Mouse (Mus musculus): ENCODE measurements around the gene Doc2b. TPM values are rescaled to one million over a fixed set of nuclear protein-coding genes. Genes with fewer than 3 reads are reported as not detected.

Gene Doc2b
- polyA plus RNA-seq, 1 experiment from 2014 or later = 0.65 TPM

DNA sequence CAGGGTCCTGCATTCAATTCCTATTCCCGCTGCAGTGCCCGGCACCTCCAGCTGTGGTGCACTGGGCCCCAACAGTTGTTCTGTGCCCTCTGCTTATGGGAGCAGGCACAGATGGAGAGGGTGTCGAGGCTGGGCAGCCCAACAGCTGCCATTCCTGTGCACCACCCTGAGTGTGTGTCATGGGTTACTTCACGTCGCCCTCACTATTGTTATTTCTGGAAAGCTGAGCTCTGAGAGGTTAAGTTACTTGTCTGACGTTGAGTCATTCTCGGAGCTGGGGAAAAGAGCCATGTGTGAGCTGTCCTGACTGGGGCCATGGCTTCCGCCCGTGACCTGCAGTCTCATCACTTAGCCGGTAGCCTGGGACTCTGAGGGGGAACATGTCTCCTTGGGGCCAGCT, 17.2 kb upstream of the Doc2b start:
- peak; percentile 30 for TF ChIP-seq CTCF (IDR thresholded peaks at IDR 0.05; ENCODE audit: low read depth)
- no peak for TF ChIP-seq EP300 (optimal IDR thresholded peaks at IDR 0.05)
- no peaks in the 10 kb centered on the region for H3K27me3 ChIP-seq (ENCODE audit: control insufficient read depth, insufficient read depth, low read length)
- peak overlapping the region; percentile 90 for H3K27ac ChIP-seq (replicated peaks)
- no peak overlapping the region for H3K4me3 ChIP-seq (ENCODE audit: low read depth, low read length)
- no peak overlapping the region for H3K4me2 ChIP-seq (replicated peaks; ENCODE audit: low read depth)
- H3K9me3 ChIP-seq (ENCODE audit: control insufficient read depth, low read length) = no peaks in the 10 kb centered on the region
- no peaks in the 10 kb centered on the region for H3K36me3 ChIP-seq (ENCODE audit: control insufficient read depth, insufficient read depth, low read length)
- DNase-seq (ENCODE audit: low spot score) (no peak), ATAC-seq (ENCODE audit: low FRiP score, low TSS enrichment) (peak; percentile 24; the same call in 1 of the 2 replicates)
- 41% methylated on average over 10 of the region's 10 CpGs for WGBS
- peaks cover 7% of the 10 kb centered on the region for H3K4me1 ChIP-seq (replicated peaks; ENCODE audit: control insufficient read depth, insufficient read depth)
- no peak overlapping the region for H3K9ac ChIP-seq (ENCODE audit: low read length)

DNA sequence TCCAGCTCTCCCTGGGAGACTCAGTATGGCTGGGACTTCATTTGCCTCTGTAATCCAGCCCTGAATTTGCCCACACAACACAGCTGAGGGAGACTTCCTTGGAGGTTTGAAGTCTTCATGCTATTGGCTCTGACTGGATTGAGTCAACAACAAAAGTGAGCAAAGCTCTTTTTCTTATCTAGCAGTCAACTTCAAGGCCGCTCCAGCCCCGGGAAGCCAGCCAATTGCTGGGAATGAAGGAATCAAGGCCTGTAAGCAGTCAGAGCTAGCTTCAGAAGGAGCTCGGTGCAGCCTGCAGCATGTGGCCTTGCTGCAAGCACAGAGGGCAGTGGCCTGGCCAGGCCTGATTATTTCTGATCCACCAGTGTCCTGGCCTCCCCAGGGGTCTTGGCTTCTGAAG, 16.1 kb upstream of the Doc2b start:
- peak; percentile 88 for ATAC-seq (ENCODE audit: low FRiP score, low TSS enrichment)
- TF ChIP-seq CTCF (IDR thresholded peaks at IDR 0.05; ENCODE audit: low read depth) (no peak), EP300 (optimal IDR thresholded peaks at IDR 0.05) (no peak)

DNA sequence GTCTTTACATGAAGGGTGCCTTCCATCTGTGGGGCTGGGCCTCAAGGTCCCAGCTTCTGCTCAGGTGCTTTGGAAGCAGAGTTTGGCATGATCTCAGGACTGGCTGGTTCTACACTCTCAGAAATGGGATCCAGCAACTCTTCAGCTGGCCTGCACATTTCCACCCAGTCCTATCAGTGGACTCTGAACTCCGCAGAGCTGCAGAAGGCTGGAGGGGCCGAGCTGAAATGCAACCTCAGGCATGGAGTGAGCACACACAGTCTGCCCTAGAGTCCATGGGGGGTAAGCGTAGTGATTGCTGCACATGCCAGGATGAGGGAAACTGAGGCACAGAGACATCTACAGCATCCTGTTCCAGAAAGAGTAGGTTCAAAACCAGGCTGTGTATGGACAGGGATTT, 14.7 kb upstream of the Doc2b start:
- TF ChIP-seq CTCF (IDR thresholded peaks at IDR 0.05; ENCODE audit: low read depth) (no peak), EP300 (optimal IDR thresholded peaks at IDR 0.05) (no peak)
- ATAC-seq (ENCODE audit: low FRiP score, low TSS enrichment) (peak; percentile 30; the same call in 1 of the 2 replicates), DNase-seq (ENCODE audit: low spot score) (peak; percentile 72)
- H3K4me3 ChIP-seq (ENCODE audit: low read depth, low read length) = no peak overlapping the region
- peak overlapping the region; percentile 24; the same call in 1 of the 2 replicates for H3K27ac ChIP-seq (replicated peaks)
- no peak overlapping the region for H3K4me2 ChIP-seq (replicated peaks; ENCODE audit: low read depth)
- H3K9ac ChIP-seq (ENCODE audit: low read length) = no peak overlapping the region
- peaks cover 9% of the 10 kb centered on the region for H3K4me1 ChIP-seq (replicated peaks; ENCODE audit: control insufficient read depth, insufficient read depth)
- H3K36me3 ChIP-seq (ENCODE audit: control insufficient read depth, insufficient read depth, low read length) = no peaks in the 10 kb centered on the region
- no peaks in the 10 kb centered on the region for H3K9me3 ChIP-seq (ENCODE audit: control insufficient read depth, low read length)
- WGBS = 77% methylated on average over 3 of the region's 3 CpGs
- no peaks in the 10 kb centered on the region for H3K27me3 ChIP-seq (ENCODE audit: control insufficient read depth, insufficient read depth, low read length)

More for the DNA sequence above, 16.1 kb upstream of the Doc2b start:
- 5% methylated on average over 3 of the region's 3 CpGs for WGBS
- Histone ChIP-seq H3K4me3 (ENCODE audit: low read depth, low read length) (no peak overlapping the region), H3K4me1 (replicated peaks; ENCODE audit: control insufficient read depth, insufficient read depth) (peaks cover 9% of the 10 kb centered on the region), H3K27me3 (ENCODE audit: control insufficient read depth, insufficient read depth, low read length) (no peaks in the 10 kb centered on the region), H3K9me3 (ENCODE audit: control insufficient read depth, low read length) (no peaks in the 10 kb centered on the region), H3K36me3 (ENCODE audit: control insufficient read depth, insufficient read depth, low read length) (no peaks in the 10 kb centered on the region), H3K9ac (ENCODE audit: low read length) (peak overlapping the region; percentile 13; the same call in 1 of the 2 replicates), H3K27ac (replicated peaks) (peak overlapping the region; percentile 90), H3K4me2 (replicated peaks; ENCODE audit: low read depth) (no peak overlapping the region)
- peak; percentile 95 for DNase-seq (ENCODE audit: low spot score)

DNA sequence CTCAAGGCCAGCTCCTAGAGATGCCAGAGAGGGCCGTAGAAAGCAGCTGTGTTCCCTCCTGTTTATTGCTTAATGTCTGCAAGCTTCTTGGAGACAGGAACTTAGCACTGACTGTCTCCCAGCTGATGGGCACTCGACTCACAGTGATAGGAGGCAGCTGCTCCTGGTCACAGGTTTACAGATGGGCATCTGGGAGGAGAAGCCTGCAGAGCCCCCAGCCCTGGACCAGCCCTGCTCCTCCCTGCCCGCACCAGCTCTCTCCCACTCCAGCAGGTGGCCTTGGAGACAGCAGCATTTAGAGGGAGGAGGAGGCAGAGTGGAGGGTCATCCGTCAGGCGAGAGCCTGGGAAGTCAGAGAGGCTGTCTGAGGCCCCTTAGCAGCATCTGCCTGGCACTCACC, 11.6 kb upstream of the Doc2b start:
- H3K9me3 ChIP-seq (ENCODE audit: control insufficient read depth, low read length) = no peaks in the 10 kb centered on the region
- no peaks in the 10 kb centered on the region for H3K27me3 ChIP-seq (ENCODE audit: control insufficient read depth, insufficient read depth, low read length)
- TF ChIP-seq CTCF (IDR thresholded peaks at IDR 0.05; ENCODE audit: low read depth) (peak; percentile 39), EP300 (optimal IDR thresholded peaks at IDR 0.05) (no peak)
- H3K4me3 ChIP-seq (ENCODE audit: low read depth, low read length) = no peak overlapping the region
- no peak overlapping the region for H3K27ac ChIP-seq (replicated peaks)
- H3K4me1 ChIP-seq (replicated peaks; ENCODE audit: control insufficient read depth, insufficient read depth) = 0 out of 2 replicates have a peak, but pooled peaks cover 2% of the 10 kb centered on the region
- DNase-seq (ENCODE audit: low spot score) = no peak
- no peak overlapping the region for H3K4me2 ChIP-seq (replicated peaks; ENCODE audit: low read depth)
- no peaks in the 10 kb centered on the region for H3K36me3 ChIP-seq (ENCODE audit: control insufficient read depth, insufficient read depth, low read length)
- ATAC-seq (ENCODE audit: low FRiP score, low TSS enrichment) = no peak; the same call in 1 of the 2 replicates
- H3K9ac ChIP-seq (ENCODE audit: low read length) = 0 out of 2 replicates have a peak overlapping the region, but pooled peaks have one; percentile 13
- 46% methylated on average over 5 of the region's 5 CpGs for WGBS

DNA sequence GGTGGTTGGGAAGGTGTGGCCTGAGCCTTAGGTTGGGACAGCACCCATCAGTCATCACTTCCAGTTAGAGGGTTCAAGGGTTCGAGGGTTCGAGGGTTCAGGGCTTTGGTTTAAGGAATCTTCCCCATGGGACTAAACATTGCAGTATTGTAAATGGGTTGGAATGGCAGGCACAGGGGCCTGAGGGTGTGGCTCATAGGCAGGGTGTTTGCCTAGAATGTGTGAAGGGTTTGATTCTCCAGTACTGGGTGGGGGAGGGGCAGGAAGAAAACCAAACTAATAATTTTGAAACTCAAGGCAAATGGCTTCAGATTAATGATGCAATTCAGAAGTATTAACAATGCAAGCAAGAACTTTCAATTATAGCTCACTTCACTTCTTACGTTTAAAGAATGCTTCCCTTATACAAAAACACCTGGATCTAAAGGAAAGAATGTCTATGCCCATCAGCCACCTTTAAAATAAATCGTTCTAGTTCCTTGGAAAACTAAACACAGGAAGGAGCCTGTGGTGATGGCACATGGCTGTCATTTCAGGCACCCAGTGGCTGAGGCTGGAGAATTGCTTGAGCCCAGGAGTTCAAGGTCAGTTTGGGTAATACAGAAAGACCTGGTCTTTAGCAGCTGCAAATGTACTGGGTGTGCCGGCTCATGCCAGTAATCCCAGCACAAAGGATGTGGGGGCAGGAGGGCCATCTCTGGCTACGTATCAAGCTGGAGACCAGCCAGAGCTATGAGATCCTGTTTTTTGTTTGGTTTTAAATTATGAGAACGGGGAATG, 6.1 kb upstream of the Doc2b start:
- WGBS = 53% methylated on average over 7 of the region's 7 CpGs
- Histone ChIP-seq H3K9me3 (ENCODE audit: control insufficient read depth, low read length) (no peaks in the 10 kb centered on the region), H3K27ac (replicated peaks) (no peak overlapping the region), H3K36me3 (ENCODE audit: control insufficient read depth, insufficient read depth, low read length) (no peaks in the 10 kb centered on the region), H3K9ac (ENCODE audit: low read length) (no peak overlapping the region), H3K4me3 (ENCODE audit: low read depth, low read length) (no peak overlapping the region), H3K4me2 (replicated peaks; ENCODE audit: low read depth) (no peak overlapping the region), H3K27me3 (ENCODE audit: control insufficient read depth, insufficient read depth, low read length) (no peaks in the 10 kb centered on the region), H3K4me1 (replicated peaks; ENCODE audit: control insufficient read depth, insufficient read depth) (0 out of 2 replicates have a peak, but pooled peaks cover 3% of the 10 kb centered on the region)
- ATAC-seq (ENCODE audit: low FRiP score, low TSS enrichment) (no peak), DNase-seq (ENCODE audit: low spot score) (no peak)
- TF ChIP-seq EP300 (optimal IDR thresholded peaks at IDR 0.05) (no peak), CTCF (IDR thresholded peaks at IDR 0.05; ENCODE audit: low read depth) (no peak)

DNA sequence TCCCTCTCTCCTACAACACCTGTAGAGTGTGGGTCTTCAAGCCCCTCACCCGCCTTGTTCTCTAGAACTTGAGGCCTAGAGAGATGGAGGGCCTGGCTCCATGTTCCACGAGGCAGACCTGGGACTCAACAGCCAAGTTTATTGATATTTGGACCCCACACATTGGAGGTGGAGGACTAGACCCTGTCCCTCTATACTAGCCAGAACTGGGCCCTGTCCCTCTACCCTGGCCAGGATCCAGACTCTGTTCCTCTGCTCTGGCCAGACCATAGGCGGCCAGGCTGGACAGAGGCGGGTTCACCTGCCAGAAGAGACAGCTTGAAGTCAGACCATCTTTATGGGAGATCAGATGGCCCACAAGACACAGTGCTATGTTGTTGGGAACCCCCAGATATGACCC, 5.5 kb upstream of the Doc2b start:
- Histone ChIP-seq H3K4me3 (ENCODE audit: low read depth, low read length) (no peak overlapping the region), H3K27ac (replicated peaks) (no peak overlapping the region), H3K4me1 (replicated peaks; ENCODE audit: control insufficient read depth, insufficient read depth) (0 out of 2 replicates have a peak, but pooled peaks cover 3% of the 10 kb centered on the region), H3K4me2 (replicated peaks; ENCODE audit: low read depth) (no peak overlapping the region), H3K9ac (ENCODE audit: low read length) (no peak overlapping the region), H3K9me3 (ENCODE audit: control insufficient read depth, low read length) (no peaks in the 10 kb centered on the region), H3K27me3 (ENCODE audit: control insufficient read depth, insufficient read depth, low read length) (no peaks in the 10 kb centered on the region), H3K36me3 (ENCODE audit: control insufficient read depth, insufficient read depth, low read length) (no peaks in the 10 kb centered on the region)
- TF ChIP-seq CTCF (IDR thresholded peaks at IDR 0.05; ENCODE audit: low read depth) (no peak), EP300 (optimal IDR thresholded peaks at IDR 0.05) (no peak)
- DNase-seq (ENCODE audit: low spot score) (no peak), ATAC-seq (ENCODE audit: low FRiP score, low TSS enrichment) (no peak)
- whole genome bisulfite sequencing = 77% methylated on average over 4 of the region's 4 CpGs
